Mouse (Mus musculus) liver, embryonic 12.5 days (tissue): ENCODE data around the gene Grm7. TPM values are rescaled to one million over a fixed set of nuclear protein-coding genes. Genes with fewer than 3 reads are reported as not detected.

ENCODE experiments used
- ATAC-seq: fragments of 200-750 bp; cut with Nextera tagmentation; 2 replicates; pipeline ENCODE4 v1.8.0; 2017; ENCODE audit warnings: moderate number of reproducible peaks, mild to moderate bottlenecking, moderate library complexity
- H3K27ac ChIP-seq: fragments of 300-500 bp; sonication (generic); 2 replicates; pipeline ENCODE4 v1.5.1; 2016; ENCODE audit warnings: mild to moderate bottlenecking
- H3K27me3 ChIP-seq: fragments of 300-500 bp; sonication (generic); replicated peaks from 2 replicates; pipeline ENCODE4 v1.6.1; 2016; ENCODE audit warnings: mild to moderate bottlenecking, moderate library complexity
- H3K36me3 ChIP-seq: fragments of 300-500 bp; sonication (generic); 2 replicates; pipeline ENCODE4 v1.6.1; 2016; ENCODE audit warnings: mild to moderate bottlenecking, moderate library complexity
- H3K4me1 ChIP-seq: fragments of 300-500 bp; sonication (generic); 2 replicates; pipeline ENCODE4 v1.6.1; 2016
- H3K4me2 ChIP-seq: fragments of 300-500 bp; sonication (generic); 2 replicates; pipeline ENCODE4 v1.6.1; 2016; ENCODE audit warnings: mild to moderate bottlenecking, moderate library complexity
- H3K4me3 ChIP-seq: fragments of 300-500 bp; sonication (generic); 2 replicates; pipeline ENCODE4 v1.5.1; 2016; ENCODE audit warnings: mild to moderate bottlenecking, moderate library complexity
- H3K9ac ChIP-seq: fragments of 300-500 bp; sonication (generic); 2 replicates; pipeline ENCODE4 v1.6.1; 2016; ENCODE audit warnings: mild to moderate bottlenecking, moderate library complexity
- H3K9me3 ChIP-seq: fragments of 300-500 bp; sonication (generic); replicated peaks from 2 replicates; pipeline ENCODE4 v1.6.1; 2016; ENCODE audit warnings: mild to moderate bottlenecking, moderate library complexity
- WGBS: fragments of 180-500 bp; shearing (Covaris S2); methylation state at CpG from one replicate; pipeline ENCODE4 v1.1.7; 2016; ENCODE audit not compliant: insufficient replicate concordance; 5-methylcytosine and 5-hydroxymethylcytosine counted together
- polyA plus RNA-seq: library from polyadenylated mRNA; unstranded; fragments of >200 nt; fragmentation: Nextera tagmentation; extraction: Ambion mirVana; gene quantifications from 2 replicates; pipeline ENCODE4 v1.2.1, GENCODE M21; 2016

Grm7 gene
- polyA plus RNA-seq, 1 experiment from 2014 or later: 0.10 TPM

GRCm38 (mm10) chr6:111510768-111511459 is 865.5 kb downstream of the Grm7 start:
- no peak overlapping the region for H3K27ac ChIP-seq
- H3K36me3 ChIP-seq: no peaks in the 10 kb centered on the region
- 74% methylated on average over 1 of the region's 1 CpGs for WGBS
- no peak overlapping the region for H3K4me2 ChIP-seq
- ATAC-seq: no peak
- no peaks in the 10 kb centered on the region for H3K27me3 ChIP-seq
- H3K4me3 ChIP-seq: no peak overlapping the region
- no peaks in the 10 kb centered on the region for H3K9me3 ChIP-seq
- no peaks in the 10 kb centered on the region for H3K4me1 ChIP-seq
- H3K9ac ChIP-seq: no peak overlapping the region

GRCm38 (mm10) chr6:111512359-111512758 is 867.0 kb downstream of the Grm7 start:
- no peak overlapping the region for H3K27ac ChIP-seq
- H3K4me2 ChIP-seq: no peak overlapping the region
- ATAC-seq: no peak
- H3K36me3 ChIP-seq: no peaks in the 10 kb centered on the region
- H3K9ac ChIP-seq: no peak overlapping the region
- WGBS: 51% methylated on average over 2 of the region's 2 CpGs
- H3K4me3 ChIP-seq: no peak overlapping the region
- H3K27me3 ChIP-seq: no peaks in the 10 kb centered on the region
- no peaks in the 10 kb centered on the region for H3K4me1 ChIP-seq
- H3K9me3 ChIP-seq: no peaks in the 10 kb centered on the region

- H3K27ac ChIP-seq: no peak overlapping the region
- WGBS: 59% methylated on average over 1 of the region's 1 CpGs
- no peaks in the 10 kb centered on the region for H3K4me1 ChIP-seq
- H3K9me3 ChIP-seq: no peaks in the 10 kb centered on the region
- H3K9ac ChIP-seq: no peak overlapping the region
- H3K4me2 ChIP-seq: no peak overlapping the region
- no peak for ATAC-seq
- no peaks in the 10 kb centered on the region for H3K36me3 ChIP-seq
- H3K27me3 ChIP-seq: no peaks in the 10 kb centered on the region
- H3K4me3 ChIP-seq: no peak overlapping the region
Measured at GRCm38 (mm10) chr6:111521229-111521628, 875.8 kb downstream of the Grm7 start.

- H3K4me3 ChIP-seq: no peak overlapping the region
- no peaks in the 10 kb centered on the region for H3K9me3 ChIP-seq
- ATAC-seq: no peak
Measured at GRCm38 (mm10) chr6:111522122-111522521, 876.7 kb downstream of the Grm7 start.

GRCm38 (mm10) chr6:111529985-111530384 is 884.6 kb downstream of the Grm7 start:
- H3K4me2 ChIP-seq: no peak overlapping the region
- no peaks in the 10 kb centered on the region for H3K9me3 ChIP-seq
- H3K36me3 ChIP-seq: no peaks in the 10 kb centered on the region
- no peak overlapping the region for H3K9ac ChIP-seq
- H3K4me3 ChIP-seq: no peak overlapping the region
- no peak overlapping the region for H3K27ac ChIP-seq
- 84% methylated on average over 2 of the region's 2 CpGs for WGBS
- H3K4me1 ChIP-seq: no peaks in the 10 kb centered on the region
- no peaks in the 10 kb centered on the region for H3K27me3 ChIP-seq
- ATAC-seq: no peak

More at GRCm38 (mm10) chr6:111522122-111522521, 876.7 kb downstream of the Grm7 start:
- no peaks in the 10 kb centered on the region for H3K4me1 ChIP-seq
- no peaks in the 10 kb centered on the region for H3K27me3 ChIP-seq
- no peak overlapping the region for H3K4me2 ChIP-seq
- H3K36me3 ChIP-seq: no peaks in the 10 kb centered on the region
- H3K27ac ChIP-seq: no peak overlapping the region
- no peak overlapping the region for H3K9ac ChIP-seq

GRCm38 (mm10) chr6:111558588-111558987 is 913.2 kb downstream of the Grm7 start:
- Histone ChIP-seq H3K27ac (no peak overlapping the region), H3K9me3 (no peaks in the 10 kb centered on the region), H3K4me1 (no peaks in the 10 kb centered on the region), H3K4me3 (no peak overlapping the region), H3K9ac (no peak overlapping the region), H3K36me3 (no peaks in the 10 kb centered on the region), H3K4me2 (no peak overlapping the region), H3K27me3 (no peaks in the 10 kb centered on the region)
- ATAC-seq: no peak
- 63% methylated on average over 1 of the region's 1 CpGs for WGBS

- no peak overlapping the region for H3K9ac ChIP-seq
- H3K4me3 ChIP-seq: no peak overlapping the region
- no peak overlapping the region for H3K4me2 ChIP-seq
- no peaks in the 10 kb centered on the region for H3K36me3 ChIP-seq
- no peaks in the 10 kb centered on the region for H3K27me3 ChIP-seq
- no peaks in the 10 kb centered on the region for H3K4me1 ChIP-seq
- no peak overlapping the region for H3K27ac ChIP-seq
- ATAC-seq: no peak
- no peaks in the 10 kb centered on the region for H3K9me3 ChIP-seq
- WGBS: 33% methylated on average over 3 of the region's 3 CpGs
Measured at GRCm38 (mm10) chr6:111559459-111559858, 914.1 kb downstream of the Grm7 start.

GRCm38 (mm10) chr6:111561347-111561746 is 916.0 kb downstream of the Grm7 start:
- Histone ChIP-seq H3K27me3 (no peaks in the 10 kb centered on the region), H3K4me1 (no peaks in the 10 kb centered on the region), H3K9me3 (no peaks in the 10 kb centered on the region), H3K9ac (no peak overlapping the region), H3K4me2 (no peak overlapping the region), H3K36me3 (no peaks in the 10 kb centered on the region), H3K4me3 (no peak overlapping the region), H3K27ac (no peak overlapping the region)
- 81% methylated on average over 7 of the region's 7 CpGs for WGBS
- no peak for ATAC-seq

GRCm38 (mm10) chr6:111571471-111572088 is 926.2 kb downstream of the Grm7 start:
- WGBS: 78% methylated on average over 4 of the region's 4 CpGs
- no peaks in the 10 kb centered on the region for H3K9me3 ChIP-seq
- no peak overlapping the region for H3K27ac ChIP-seq
- no peak overlapping the region for H3K9ac ChIP-seq
- ATAC-seq: no peak
- no peaks in the 10 kb centered on the region for H3K36me3 ChIP-seq
- H3K4me2 ChIP-seq: no peak overlapping the region
- no peak overlapping the region for H3K4me3 ChIP-seq
- no peaks in the 10 kb centered on the region for H3K4me1 ChIP-seq
- H3K27me3 ChIP-seq: no peaks in the 10 kb centered on the region

GRCm38 (mm10) chr6:111584851-111585250 is 939.5 kb downstream of the Grm7 start:
- H3K4me1 ChIP-seq: no peaks in the 10 kb centered on the region
- H3K9me3 ChIP-seq: 0 out of 2 replicates have a peak, but pooled peaks cover 4% of the 10 kb centered on the region
- no peaks in the 10 kb centered on the region for H3K27me3 ChIP-seq
- no peak for ATAC-seq
- H3K27ac ChIP-seq: no peak overlapping the region
- 40% methylated on average over 2 of the region's 2 CpGs for WGBS
- no peaks in the 10 kb centered on the region for H3K36me3 ChIP-seq
- H3K4me3 ChIP-seq: no peak overlapping the region
- no peak overlapping the region for H3K4me2 ChIP-seq
- no peak overlapping the region for H3K9ac ChIP-seq

GRCm38 (mm10) chr6:111587572-111587971 is 942.2 kb downstream of the Grm7 start:
- no peaks in the 10 kb centered on the region for H3K4me1 ChIP-seq
- H3K9ac ChIP-seq: no peak overlapping the region
- ATAC-seq: no peak
- 68% methylated on average over 3 of the region's 3 CpGs for WGBS
- H3K4me2 ChIP-seq: no peak overlapping the region
- no peaks in the 10 kb centered on the region for H3K36me3 ChIP-seq
- H3K4me3 ChIP-seq: no peak overlapping the region
- no peak overlapping the region for H3K27ac ChIP-seq
- H3K9me3 ChIP-seq: 0 out of 2 replicates have a peak, but pooled peaks cover 4% of the 10 kb centered on the region
- no peaks in the 10 kb centered on the region for H3K27me3 ChIP-seq

GRCm38 (mm10) chr6:111601892-111602654 is 956.7 kb downstream of the Grm7 start:
- no peak for ATAC-seq
- no peak overlapping the region for H3K27ac ChIP-seq
- H3K4me1 ChIP-seq: no peaks in the 10 kb centered on the region
- no peak overlapping the region for H3K4me2 ChIP-seq
- H3K9me3 ChIP-seq: no peaks in the 10 kb centered on the region
- WGBS: 79% methylated on average over 4 of the region's 4 CpGs
- no peak overlapping the region for H3K9ac ChIP-seq
- no peaks in the 10 kb centered on the region for H3K27me3 ChIP-seq
- no peak overlapping the region for H3K4me3 ChIP-seq
- H3K36me3 ChIP-seq: no peaks in the 10 kb centered on the region
